Mouse (Mus musculus) B cell, adult (primary cell): ENCODE results near the gene Smgc. TPM values are rescaled to one million over a fixed set of nuclear protein-coding genes. Genes with fewer than 3 reads are reported as not detected.

Experiments used
- total RNA-seq: library from RNA; stranded (reverse); gene quantifications from 4 replicates; pipeline ENCODE4 v1.2.4, GENCODE M21; 2023; ENCODE audit not compliant: inconsistent age

Gene Smgc
- not detected in 4 replicates for total RNA-seq

DNA sequence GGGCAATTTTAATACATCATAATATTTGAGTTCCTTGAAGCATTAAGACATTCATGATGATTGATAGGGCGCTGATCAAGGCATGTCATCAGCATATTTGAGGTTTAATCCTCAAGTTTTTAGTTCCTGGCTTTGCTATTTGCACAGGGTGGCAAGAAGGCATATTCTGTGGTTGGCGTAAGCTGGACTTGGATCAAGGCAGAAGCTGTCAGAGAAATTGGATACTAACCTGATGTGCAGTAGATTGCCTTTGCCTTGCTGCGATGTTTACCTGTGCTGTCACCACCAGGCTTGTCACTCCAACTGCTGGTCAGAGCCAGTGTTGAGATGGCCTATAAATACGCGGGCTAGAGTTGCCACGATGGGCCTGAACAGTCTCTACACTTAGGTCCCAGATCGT is at the start of gene Smgc:
TSS of gene Smgc (plus strand) at position 301 of the 400 bp plus-strand sequence.

Other genes with a start within 250 kb of the Smgc start
- 167 to 175 TPM (median 170 TPM) in 4 replicates for gene Lrrk2, start 165.1 kb upstream of the Smgc start, total RNA-seq
- 0.16 TPM in 2 of 4 replicates, not detected in the others for gene Cntn1, start 212.9 kb downstream of the Smgc start, total RNA-seq